Mouse (Mus musculus): ENCODE measurements around the gene F2rl1. TPM values are rescaled to one million over a fixed set of nuclear protein-coding genes. Genes with fewer than 3 reads are reported as not detected.

Gene F2rl1
- 6.3 and 7.7 TPM in 2 replicates for polyA plus RNA-seq (2012; rRNA removed)

GRCm38 (mm10) chr13:95524674-95525491, at the start of gene F2rl1:
Gene F2rl1, minus strand, starts transcription at chr13:95525227.
- H3K27ac ChIP-seq (ENCODE audit: insufficient read depth, low read length), result peak within 1 kb of the TSS; percentile 64
- peaks cover 4% of the 10 kb centered on the region for H3K27me3 ChIP-seq (ENCODE audit: control insufficient read depth, insufficient read depth, low read length)
- TF ChIP-seq POLR2A (IDR thresholded peaks at IDR 0.05; ENCODE audit: low read depth, low read length) (no peak), CTCF (IDR thresholded peaks at IDR 0.05; ENCODE audit: extremely low read depth, insufficient read depth, insufficient read length, insufficient replicate concordance) (no peak)

GRCm38 (mm10) chr13:95570877-95571276, 45.9 kb upstream of the F2rl1 start:
- Histone ChIP-seq H3K36me3 (ENCODE audit: control insufficient read depth, insufficient read depth, low read length) (no peaks in the 10 kb centered on the region), H3K4me3 (ENCODE audit: extremely low read depth, insufficient read depth, insufficient read length) (no peak overlapping the region), H3K27me3 (ENCODE audit: control insufficient read depth, insufficient read depth, low read length) (no peaks in the 10 kb centered on the region), H3K4me1 (ENCODE audit: control insufficient read depth, insufficient read depth, insufficient read length) (no peaks in the 10 kb centered on the region), H3K27ac (ENCODE audit: insufficient read depth, low read length) (no peak overlapping the region)
- 96% methylated on average over 4 of the region's 4 CpGs for WGBS
- TF ChIP-seq POLR2A (IDR thresholded peaks at IDR 0.05; ENCODE audit: low read depth, low read length), result no peak
- no peak for TF ChIP-seq CTCF (IDR thresholded peaks at IDR 0.05; ENCODE audit: extremely low read depth, insufficient read depth, insufficient read length, insufficient replicate concordance)
- DNase-seq (ENCODE audit: low read depth in 1 of 2, low spot score in 2 of 2), result no peak

More at GRCm38 (mm10) chr13:95524674-95525491, at the start of gene F2rl1:
- peak; percentile 7 to 30 for DNase-seq (ENCODE audit: low read depth in 1 of 2, low spot score in 2 of 2)
- Histone ChIP-seq H3K4me3 (ENCODE audit: extremely low read depth, insufficient read depth, insufficient read length) (peak within 1 kb of the TSS; percentile 65), H3K36me3 (ENCODE audit: control insufficient read depth, insufficient read depth, low read length) (no peaks in the 10 kb centered on the region), H3K4me1 (ENCODE audit: control insufficient read depth, insufficient read depth, insufficient read length) (peaks cover 8% of the 10 kb centered on the region)
- 1% methylated on average over 54 of the region's 54 CpGs for WGBS

- no peaks in the 10 kb centered on the region for H3K36me3 ChIP-seq (ENCODE audit: control insufficient read depth, insufficient read depth, low read length)
- no peaks in the 10 kb centered on the region for H3K27me3 ChIP-seq (ENCODE audit: control insufficient read depth, insufficient read depth, low read length)
- DNase-seq (ENCODE audit: low read depth in 1 of 2, low spot score in 2 of 2), result no peak
- no peak overlapping the region for H3K4me3 ChIP-seq (ENCODE audit: extremely low read depth, insufficient read depth, insufficient read length)
- H3K4me1 ChIP-seq (ENCODE audit: control insufficient read depth, insufficient read depth, insufficient read length), result no peaks in the 10 kb centered on the region
- TF ChIP-seq POLR2A (IDR thresholded peaks at IDR 0.05; ENCODE audit: low read depth, low read length) (no peak), CTCF (IDR thresholded peaks at IDR 0.05; ENCODE audit: extremely low read depth, insufficient read depth, insufficient read length, insufficient replicate concordance) (no peak)
- no peak overlapping the region for H3K27ac ChIP-seq (ENCODE audit: insufficient read depth, low read length)
Measured at GRCm38 (mm10) chr13:95569326-95569725, 44.3 kb upstream of the F2rl1 start.

- WGBS, result 98% methylated on average over 3 of the region's 3 CpGs
- DNase-seq (ENCODE audit: low read depth in 1 of 2, low spot score in 2 of 2), result no peak
- TF ChIP-seq CTCF (IDR thresholded peaks at IDR 0.05; ENCODE audit: extremely low read depth, insufficient read depth, insufficient read length, insufficient replicate concordance), result no peak
- TF ChIP-seq POLR2A (IDR thresholded peaks at IDR 0.05; ENCODE audit: low read depth, low read length), result no peak
Measured at GRCm38 (mm10) chr13:95568336-95568735, 43.3 kb upstream of the F2rl1 start.

GRCm38 (mm10) chr13:95566841-95567551, 42.0 kb upstream of the F2rl1 start:
- no peak for DNase-seq (ENCODE audit: low read depth in 1 of 2, low spot score in 2 of 2)
- Histone ChIP-seq H3K27me3 (ENCODE audit: control insufficient read depth, insufficient read depth, low read length) (no peaks in the 10 kb centered on the region), H3K4me3 (ENCODE audit: extremely low read depth, insufficient read depth, insufficient read length) (no peak overlapping the region), H3K36me3 (ENCODE audit: control insufficient read depth, insufficient read depth, low read length) (no peaks in the 10 kb centered on the region), H3K27ac (ENCODE audit: insufficient read depth, low read length) (no peak overlapping the region), H3K4me1 (ENCODE audit: control insufficient read depth, insufficient read depth, insufficient read length) (no peaks in the 10 kb centered on the region)
- 79% methylated on average over 15 of the region's 15 CpGs for WGBS
- no peak for TF ChIP-seq CTCF (IDR thresholded peaks at IDR 0.05; ENCODE audit: extremely low read depth, insufficient read depth, insufficient read length, insufficient replicate concordance)
- no peak for TF ChIP-seq POLR2A (IDR thresholded peaks at IDR 0.05; ENCODE audit: low read depth, low read length)

More at GRCm38 (mm10) chr13:95568336-95568735, 43.3 kb upstream of the F2rl1 start:
- Histone ChIP-seq H3K27me3 (ENCODE audit: control insufficient read depth, insufficient read depth, low read length) (no peaks in the 10 kb centered on the region), H3K27ac (ENCODE audit: insufficient read depth, low read length) (no peak overlapping the region), H3K4me3 (ENCODE audit: extremely low read depth, insufficient read depth, insufficient read length) (no peak overlapping the region), H3K36me3 (ENCODE audit: control insufficient read depth, insufficient read depth, low read length) (no peaks in the 10 kb centered on the region), H3K4me1 (ENCODE audit: control insufficient read depth, insufficient read depth, insufficient read length) (no peaks in the 10 kb centered on the region)

- H3K27me3 ChIP-seq (ENCODE audit: control insufficient read depth, insufficient read depth, low read length), result no peaks in the 10 kb centered on the region
- H3K36me3 ChIP-seq (ENCODE audit: control insufficient read depth, insufficient read depth, low read length), result no peaks in the 10 kb centered on the region
- H3K27ac ChIP-seq (ENCODE audit: insufficient read depth, low read length), result no peak overlapping the region
- TF ChIP-seq POLR2A (IDR thresholded peaks at IDR 0.05; ENCODE audit: low read depth, low read length) (no peak), CTCF (IDR thresholded peaks at IDR 0.05; ENCODE audit: extremely low read depth, insufficient read depth, insufficient read length, insufficient replicate concordance) (peak; percentile 81; the same call in 1 of the 2 replicates)
- no peaks in the 10 kb centered on the region for H3K4me1 ChIP-seq (ENCODE audit: control insufficient read depth, insufficient read depth, insufficient read length)
- no peak overlapping the region for H3K4me3 ChIP-seq (ENCODE audit: extremely low read depth, insufficient read depth, insufficient read length)
- peak; percentile 52 to 53 for DNase-seq (ENCODE audit: low read depth in 1 of 2, low spot score in 2 of 2)
- WGBS, result under 1% methylated on average over 3 of the region's 3 CpGs
Measured at GRCm38 (mm10) chr13:95563693-95564092, 38.7 kb upstream of the F2rl1 start.

Data from spleen, adult 2 months (tissue).